Mouse (Mus musculus) stomach, embryonic 14.5 days (tissue): ENCODE results near the gene Rex2. TPM values are rescaled to one million over a fixed set of nuclear protein-coding genes. Genes with fewer than 3 reads are reported as not detected.
"Not testable (repeated sequence)": the region's sequence is repeated elsewhere in the genome, so short reads cannot be mapped to it uniquely, and the experiment has no call there.

Experiments
- ATAC-seq: fragments of 200-750 bp; cut with Nextera tagmentation; 2 replicates; pipeline ENCODE4 v1.8.0; 2017; ENCODE audit warnings: low read depth, moderate TSS enrichment; ENCODE audit not compliant: insufficient number of reproducible peaks, insufficient read depth, low FRiP score
- H3K27ac ChIP-seq: fragments of 300-500 bp; sonication (generic); 2 replicates; pipeline ENCODE4 v1.5.1; 2014; ENCODE audit warnings: mild to moderate bottlenecking, low read length, moderate library complexity, mixed read lengths
- H3K27me3 ChIP-seq: fragments of 300-500 bp; sonication (generic); 2 replicates; pipeline ENCODE4 v1.6.1; 2014; ENCODE audit warnings: low read length, control low read depth, mixed read lengths; ENCODE audit not compliant: control insufficient read depth, insufficient read depth
- H3K36me3 ChIP-seq: fragments of 300-500 bp; sonication (generic); 2 replicates; pipeline ENCODE4 v1.6.1; 2014; ENCODE audit warnings: mild to moderate bottlenecking, control low read depth, low read length, moderate library complexity, mixed read lengths; ENCODE audit not compliant: control insufficient read depth, insufficient read depth
- H3K4me1 ChIP-seq: fragments of 300-500 bp; sonication (generic); 2 replicates; pipeline ENCODE4 v1.6.1; 2014; ENCODE audit warnings: low read length, control low read depth, mixed read lengths; ENCODE audit not compliant: control insufficient read depth, insufficient read depth
- H3K4me2 ChIP-seq: fragments of 300-500 bp; sonication (generic); replicated peaks from 2 replicates; pipeline ENCODE4 v1.6.1; 2014; ENCODE audit warnings: low read depth, low read length, control low read depth
- H3K4me3 ChIP-seq: fragments of 300-500 bp; sonication (generic); 2 replicates; pipeline ENCODE4 v1.5.1; 2014; ENCODE audit warnings: low read depth, low read length, control low read depth
- H3K9ac ChIP-seq: fragments of 300-500 bp; sonication (generic); replicated peaks from 2 replicates; pipeline ENCODE4 v1.6.1; 2014; ENCODE audit warnings: low read depth, mild to moderate bottlenecking, control low read depth, low read length, moderate library complexity, mixed read lengths
- H3K9me3 ChIP-seq: fragments of 300-500 bp; sonication (generic); 2 replicates; pipeline ENCODE4 v1.6.1; 2016; ENCODE audit warnings: low read depth, low read length, control low read depth; ENCODE audit not compliant: control insufficient read depth
- WGBS: fragments of 180-500 bp; shearing (Covaris S2); extraction: QIAGEN DNeasy Blood & Tissue Kit; methylation state at CpG from one replicate; pipeline ENCODE4 v1.1.7; 2014; 5-methylcytosine and 5-hydroxymethylcytosine counted together
- polyA plus RNA-seq: library from polyadenylated mRNA; unstranded; fragments of >200 nt; fragmentation: Nextera tagmentation; extraction: Ambion mirVana; gene quantifications from 2 replicates; pipeline ENCODE4 v1.2.1, GENCODE M21; 2014

Gene Rex2
- not detected in 2 replicates for polyA plus RNA-seq

DNA sequence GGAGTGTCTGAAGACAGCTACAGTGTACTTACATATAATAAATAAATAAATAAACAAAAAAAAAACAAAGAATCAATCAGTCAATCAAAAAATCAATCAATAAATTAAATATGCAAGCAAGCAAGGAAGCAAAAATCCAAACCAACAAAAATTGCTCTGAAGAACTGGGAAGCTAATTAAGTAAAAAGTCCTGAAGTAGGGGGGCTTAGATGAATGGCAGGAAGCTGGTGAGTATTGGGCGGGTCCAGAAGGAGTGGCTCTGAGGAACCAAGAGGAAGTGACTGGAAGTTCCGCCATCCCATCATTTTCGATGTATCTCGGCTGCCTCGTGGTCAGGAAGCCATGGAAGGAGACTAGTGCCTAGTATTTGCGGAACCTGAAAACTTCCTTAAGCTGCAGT is at the start of gene Rex2:
Gene Rex2 (plus strand): TSS at position 301 of the 400 bp plus-strand sequence.
- H3K4me1 ChIP-seq, H3K36me3 ChIP-seq, H3K4me3 ChIP-seq, H3K27me3 ChIP-seq, H3K4me2 ChIP-seq, H3K9me3 ChIP-seq, H3K27ac ChIP-seq, ATAC-seq, H3K9ac ChIP-seq: not testable (repeated sequence)
- no CpG with 5 or more reads among the region's 6 CpGs for whole genome bisulfite sequencing

DNA sequence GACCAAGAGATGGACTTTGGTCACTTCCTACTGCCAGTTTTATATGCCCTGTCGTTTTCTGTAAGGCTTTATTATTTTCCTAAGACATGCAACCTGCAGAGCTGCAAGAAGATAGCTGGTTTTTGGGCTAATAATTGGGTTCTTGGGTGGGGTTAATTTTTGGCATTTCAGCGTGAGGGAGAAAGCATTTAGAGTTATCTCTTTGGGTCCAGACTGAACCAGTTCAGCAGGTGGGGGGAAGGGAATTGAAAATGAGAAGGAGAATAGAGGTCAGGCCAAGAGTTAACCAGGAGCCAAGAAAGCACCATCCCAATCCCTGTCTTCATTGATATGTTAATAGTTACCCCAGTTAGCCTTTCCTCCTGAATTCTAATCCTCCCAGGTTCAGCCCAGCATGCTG is 45.1 kb upstream of the Rex2 start:
- not testable (repeated sequence) for H3K36me3 ChIP-seq, H3K4me2 ChIP-seq, H3K4me3 ChIP-seq, ATAC-seq, H3K27ac ChIP-seq, H3K27me3 ChIP-seq, H3K4me1 ChIP-seq, H3K9me3 ChIP-seq, H3K9ac ChIP-seq
- 22% methylated on average over 2 of the region's 2 CpGs for WGBS

DNA sequence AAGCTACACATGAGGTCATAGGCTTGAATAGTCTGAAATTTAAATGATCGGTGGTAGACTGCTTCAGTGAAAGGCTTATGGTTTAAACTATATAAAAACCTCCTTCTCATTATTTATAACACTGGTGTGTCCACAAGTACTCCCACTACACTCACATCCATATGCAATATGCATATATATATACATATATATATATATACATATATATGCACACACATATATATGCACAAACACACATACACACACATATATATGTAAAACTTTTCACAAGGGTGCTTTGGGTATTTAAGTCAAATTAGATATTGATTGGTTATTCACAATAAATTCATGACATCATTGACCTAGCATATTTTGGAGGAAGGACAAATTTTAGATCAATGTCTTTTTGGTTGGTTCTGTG is 3.2 kb upstream of the Rex2 start:
- H3K4me2 ChIP-seq, H3K4me1 ChIP-seq, H3K4me3 ChIP-seq, H3K36me3 ChIP-seq, H3K27ac ChIP-seq, H3K27me3 ChIP-seq, H3K9ac ChIP-seq, H3K9me3 ChIP-seq: not testable (repeated sequence)
- peak; percentile 61; the same call in 1 of the 2 replicates for ATAC-seq
- no CpG with 5 or more reads among the region's 1 CpGs for WGBS

DNA sequence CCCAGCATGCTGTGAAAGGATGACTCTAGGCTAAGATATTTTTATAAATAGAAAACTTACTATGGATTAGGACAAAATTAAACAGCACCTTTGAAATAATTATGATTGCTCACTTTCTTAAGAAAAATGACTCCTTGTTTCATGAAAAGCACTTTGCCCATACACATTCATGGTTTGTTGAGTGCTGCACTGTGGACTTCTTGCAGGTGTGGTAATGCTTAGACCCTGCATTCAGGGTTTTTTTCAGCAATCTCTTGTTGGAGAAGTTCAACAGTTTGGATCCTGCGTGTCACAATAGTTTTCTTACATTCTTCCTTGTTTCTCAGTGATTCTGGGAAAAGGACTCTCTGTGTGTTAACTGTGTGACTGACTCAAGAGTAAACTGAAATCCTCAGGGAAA is 4.7 kb downstream of the Rex2 start:
- WGBS, result 56% methylated on average over 1 of the region's 1 CpGs
- not testable (repeated sequence) for H3K4me2 ChIP-seq, H3K4me3 ChIP-seq, H3K4me1 ChIP-seq, ATAC-seq, H3K27me3 ChIP-seq, H3K36me3 ChIP-seq, H3K9ac ChIP-seq, H3K27ac ChIP-seq, H3K9me3 ChIP-seq

DNA sequence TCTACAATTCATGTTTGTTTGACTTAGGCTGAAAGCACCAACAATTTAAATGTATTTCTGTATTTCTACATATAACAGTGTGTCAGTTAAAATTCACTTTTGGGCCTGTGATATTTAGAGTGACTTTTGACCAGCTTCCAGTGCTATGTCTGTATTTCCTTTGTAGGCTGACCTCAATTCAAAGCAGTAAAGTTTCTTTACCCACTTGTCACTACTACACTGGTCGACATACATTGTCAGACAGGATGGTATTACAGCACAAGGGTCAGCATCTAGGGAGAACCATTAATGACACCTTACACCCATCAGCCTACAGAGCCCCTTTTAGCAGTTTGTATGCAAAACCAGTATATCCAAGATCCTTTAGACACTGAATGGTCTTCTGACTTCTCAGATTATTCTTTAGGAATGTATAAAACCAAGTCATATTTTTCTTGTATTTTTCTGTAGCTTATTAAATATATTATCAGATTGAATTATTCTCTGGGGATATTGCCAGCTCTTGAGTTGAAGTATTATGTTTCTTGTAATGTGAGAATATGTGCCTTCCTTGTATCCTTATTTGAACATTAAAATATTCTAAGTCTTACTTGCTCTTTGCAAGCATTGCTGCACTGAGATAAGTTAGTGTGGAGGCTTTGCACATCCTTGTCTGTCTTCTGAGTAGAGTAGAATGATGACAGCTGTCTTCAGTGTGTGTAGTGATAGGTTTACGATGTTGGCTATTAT is 9.8 kb downstream of the Rex2 start:
- not testable (repeated sequence) for H3K9me3 ChIP-seq, H3K27me3 ChIP-seq, H3K36me3 ChIP-seq, H3K4me1 ChIP-seq, H3K9ac ChIP-seq, H3K27ac ChIP-seq, H3K4me3 ChIP-seq, H3K4me2 ChIP-seq
- WGBS, result 94% methylated on average over 1 of the region's 2 CpGs
- ATAC-seq, result 0 out of 2 replicates have a peak, but pooled peaks have one; percentile 28

DNA sequence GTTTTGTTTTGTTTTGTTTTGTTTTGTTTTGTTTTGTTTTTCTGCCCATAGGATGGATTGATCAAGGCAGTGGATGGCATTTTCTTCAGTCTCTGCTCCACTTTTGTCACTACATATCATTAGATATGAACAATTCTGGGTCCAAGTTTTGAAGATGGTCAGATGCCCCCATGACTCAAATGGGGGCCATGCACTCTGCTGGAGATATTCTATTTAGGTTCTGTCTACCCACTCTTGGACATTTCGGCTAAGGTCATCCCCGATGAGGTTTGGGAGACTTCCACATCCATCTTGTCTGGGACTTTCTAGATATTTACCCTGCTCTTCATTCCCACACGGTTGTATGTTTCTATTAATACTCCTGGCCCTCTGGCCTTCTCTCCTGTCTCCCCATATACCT is 42.1 kb downstream of the Rex2 start:
- ATAC-seq, H3K4me3 ChIP-seq, H3K36me3 ChIP-seq, H3K9me3 ChIP-seq, H3K27me3 ChIP-seq, H3K4me1 ChIP-seq, H3K4me2 ChIP-seq, H3K27ac ChIP-seq, H3K9ac ChIP-seq: not testable (repeated sequence)
- 88% methylated on average over 2 of the region's 3 CpGs for WGBS

DNA sequence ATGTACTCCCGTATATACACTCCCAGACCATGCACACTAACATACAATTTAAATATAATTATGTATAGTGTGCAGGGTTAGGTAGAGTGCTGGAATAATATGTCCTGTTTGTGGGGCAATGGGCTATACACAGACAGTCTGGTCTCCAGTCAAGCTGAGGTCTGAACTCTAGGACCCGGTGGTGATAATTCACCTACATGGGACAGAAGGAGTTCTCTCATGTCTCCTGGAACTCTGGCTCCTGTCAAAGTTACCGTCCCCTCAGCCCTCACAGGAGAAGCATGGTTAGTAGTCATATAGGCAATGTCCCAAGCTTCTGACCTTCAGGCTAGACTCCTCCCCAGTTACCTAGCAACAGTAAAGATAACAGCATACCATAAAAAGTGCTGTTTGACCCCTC is 44.2 kb downstream of the Rex2 start:
- 70% methylated on average over 2 of the region's 3 CpGs for WGBS
- not testable (repeated sequence) for H3K9me3 ChIP-seq, H3K27ac ChIP-seq, H3K4me3 ChIP-seq, H3K36me3 ChIP-seq, H3K9ac ChIP-seq, H3K4me1 ChIP-seq, H3K4me2 ChIP-seq, ATAC-seq, H3K27me3 ChIP-seq

DNA sequence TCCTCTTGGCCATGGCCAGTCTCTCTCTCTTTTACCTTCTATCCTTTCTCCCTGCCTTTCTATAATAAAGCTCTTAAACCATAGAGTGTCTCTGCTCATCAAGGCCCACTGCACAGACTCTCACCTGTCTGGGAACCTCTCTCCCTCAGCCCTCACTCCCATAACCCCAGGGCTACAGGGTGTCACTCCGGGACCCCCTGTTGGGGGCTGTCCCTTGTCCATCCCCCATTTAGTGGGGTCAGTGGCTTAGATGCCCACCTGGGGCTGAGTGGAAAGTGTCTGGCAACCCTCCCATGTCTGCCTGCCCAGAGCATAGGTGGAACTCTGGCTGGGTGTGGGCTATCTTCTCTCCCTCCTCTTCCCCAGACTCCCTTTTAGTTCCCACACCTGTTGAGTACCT is 44.7 kb downstream of the Rex2 start:
- not testable (repeated sequence) for H3K4me2 ChIP-seq, ATAC-seq, H3K9ac ChIP-seq, H3K4me3 ChIP-seq, H3K27me3 ChIP-seq, H3K9me3 ChIP-seq, H3K4me1 ChIP-seq, H3K36me3 ChIP-seq, H3K27ac ChIP-seq
- WGBS, result 93% methylated on average over 1 of the region's 1 CpGs

DNA sequence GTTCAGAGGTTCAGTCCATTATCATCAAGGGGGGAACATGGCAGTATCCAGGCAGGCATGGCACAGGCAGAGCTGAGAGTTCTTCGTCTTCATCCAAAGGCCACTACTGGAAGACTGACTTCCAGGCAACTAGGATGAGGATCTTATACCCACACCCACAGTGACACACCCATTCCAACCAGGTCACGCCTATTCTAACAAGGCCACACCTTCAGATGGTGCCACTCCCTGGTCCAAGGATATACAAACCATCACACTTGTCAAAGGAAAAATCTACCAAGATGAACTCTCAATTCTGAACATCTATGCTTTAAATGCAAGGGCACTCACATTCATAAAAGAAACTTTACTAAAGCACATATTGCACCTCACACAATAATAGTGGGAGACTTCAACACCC is 74.0 kb downstream of the Rex2 start:
- not testable (repeated sequence) for H3K9ac ChIP-seq, H3K27ac ChIP-seq, H3K4me1 ChIP-seq, H3K4me2 ChIP-seq, ATAC-seq, H3K36me3 ChIP-seq, H3K4me3 ChIP-seq, H3K9me3 ChIP-seq, H3K27me3 ChIP-seq
- WGBS, result 64% methylated on average over 2 of the region's 2 CpGs
